Mouse (Mus musculus): ENCODE results near the gene Gm9573.

GRCm38 (mm10) chr17:35597399-35597798 is 29.0 kb downstream of the Gm9573 start:
- no peak for TF ChIP-seq CTCF (IDR thresholded peaks at IDR 0.05; ENCODE audit: borderline replicate concordance, insufficient read depth, low read length)
- no peak for TF ChIP-seq POLR2A (IDR thresholded peaks at IDR 0.05; ENCODE audit: low read depth, low read length)

Measured in embryonic fibroblast, embryonic 13.5 days (primary cell).